Mouse (Mus musculus): ENCODE measurements at regions not wholly inside any gene's neighbourhood (a gene's known extent, or its start where the extent isn't known, plus 50 kb on each side); places are given as distances from the start of the nearest gene placed in this dataset.

DNA sequence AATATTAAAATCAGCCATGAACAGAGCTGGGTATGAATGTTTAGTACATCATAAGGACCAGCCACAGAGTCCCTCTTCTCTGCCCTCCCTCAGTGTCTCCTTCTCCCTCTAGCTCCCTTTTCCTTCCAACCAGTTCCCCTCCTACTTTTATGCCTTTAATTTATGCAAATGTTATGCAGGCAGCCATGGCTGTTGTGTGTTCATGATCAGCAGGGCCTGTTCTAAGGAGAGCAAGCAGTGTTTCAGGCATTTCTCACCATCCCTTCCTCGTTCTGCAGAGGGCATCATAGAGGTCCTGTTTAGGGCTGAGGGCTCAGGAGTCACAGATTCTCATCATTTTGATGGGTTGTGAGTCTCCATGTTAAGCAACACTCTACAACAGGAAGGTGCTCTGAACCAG lies 162.4 kb upstream of the Dkk2 start:
- no peak for TF ChIP-seq REST (IDR thresholded peaks at IDR 0.05; ENCODE audit: insufficient read depth, insufficient read length)
- TF ChIP-seq MYOG (IDR thresholded peaks at IDR 0.05; ENCODE audit: control insufficient read depth in 1 of 3, insufficient read depth in 1 of 3, insufficient read length in 2 of 3, low read depth in 2 of 3) = no peak
- no peak for TF ChIP-seq TCF12 (IDR thresholded peaks at IDR 0.05; ENCODE audit: insufficient read depth, poor library complexity, severe bottlenecking)
- no peak for TF ChIP-seq USF1 (IDR thresholded peaks at IDR 0.05; ENCODE audit: low read depth)
- TF ChIP-seq POLR2AphosphoS2 (IDR thresholded peaks at IDR 0.05; ENCODE audit: insufficient read length, low read depth) = no peak
- no peak for TF ChIP-seq POLR2A (IDR thresholded peaks at IDR 0.05; ENCODE audit: insufficient read length, low read depth)
- no peak for TF ChIP-seq MAX (IDR thresholded peaks at IDR 0.05; ENCODE audit: low read depth)
- TF ChIP-seq TCF3 (IDR thresholded peaks at IDR 0.05; ENCODE audit: insufficient read length, low read depth) = no peak
- no peak for TF ChIP-seq MYOD1 (IDR thresholded peaks at IDR 0.05; ENCODE audit: control insufficient read depth in 1 of 3, insufficient read length in 2 of 3, low read depth in 2 of 3)
- TF ChIP-seq E2F4 (IDR thresholded peaks at IDR 0.05; ENCODE audit: insufficient read depth) = no peak
